Mouse (Mus musculus) CD4-positive naive resting alpha-beta T cell, adult 57 days (primary cell): ENCODE results near the gene Rassf7. TPM values are rescaled to one million over a fixed set of nuclear protein-coding genes. Genes with fewer than 3 reads are reported as not detected.

ENCODE experiments used
- total RNA-seq: library from RNA; stranded (reverse); gene quantifications from one replicate; pipeline ENCODE4 v1.2.4, GENCODE M21; 2023

Rassf7 gene
- total RNA-seq, result 10.2 TPM

GRCm38 (mm10) chr7:141215101-141215879 is at the start of gene Rassf7:
Gene Rassf7 (plus strand): TSS chr7:141215860.

GRCm38 (mm10) chr7:141172116-141173006 is 43.3 kb upstream of the Rassf7 start, which contains the start of gene Rnh1:
Gene Rnh1 (minus strand): TSS chr7:141172857.

GRCm38 (mm10) chr7:141193948-141194347 is 21.7 kb upstream of the Rassf7 start, which contains the start of the genes Hras and Lrrc56:
Gene Hras (minus strand): TSS chr7:141194005.
Gene Lrrc56 (plus strand): TSS chr7:141194157.

GRCm38 (mm10) chr7:141213605-141214235 is 1.9 kb upstream of the Rassf7 start, which contains the start of gene Lmntd2:
Gene Lmntd2 (minus strand): TSS chr7:141214080.

GRCm38 (mm10) chr7:141228279-141229067 is 12.8 kb downstream of the Rassf7 start, which contains the start of gene Phrf1:
Gene Phrf1 (plus strand): TSS chr7:141228784.

GRCm38 (mm10) chr7:141265739-141266561 is 50.3 kb downstream of the Rassf7 start, which contains the start of gene Irf7:
Gene Irf7 (minus strand): TSS chr7:141266481.

Other genes with a start within 250 kb of the Rassf7 start
- 5.5 TPM for gene Ifitm1, start 248.6 kb upstream of the Rassf7 start, total RNA-seq
- gene Ifitm3, start 205.1 kb upstream of the Rassf7 start, total RNA-seq, result 12.2 TPM
- gene Ifitm6, start 197.9 kb upstream of the Rassf7 start, total RNA-seq, result 1.9 TPM
- not detected for gene Gm17387, start 186.7 kb upstream of the Rassf7 start, total RNA-seq
- gene B4galnt4, start 154.8 kb upstream of the Rassf7 start, total RNA-seq, result 1.3 TPM
- 39.7 TPM for gene Pkp3, start 137.6 kb upstream of the Rassf7 start, total RNA-seq
- 76.9 TPM for gene Sigirr, start 115.3 kb upstream of the Rassf7 start, total RNA-seq
- 0.30 TPM for gene Ano9, start 98.1 kb upstream of the Rassf7 start, total RNA-seq
- 12.8 TPM for gene Ptdss2, start 93.5 kb upstream of the Rassf7 start, total RNA-seq
- 43.4 TPM for gene Rnh1, start 43.0 kb upstream of the Rassf7 start, total RNA-seq
- 31.0 TPM for gene Hras, start 21.9 kb upstream of the Rassf7 start, total RNA-seq
- gene Lrrc56, start 21.7 kb upstream of the Rassf7 start, total RNA-seq, result 4.7 TPM
- 3.3 TPM for gene Lmntd2, start 1.8 kb upstream of the Rassf7 start, total RNA-seq
- 165 TPM for gene Phrf1, start 12.9 kb downstream of the Rassf7 start, total RNA-seq
- 47.4 TPM for gene Irf7, start 50.6 kb downstream of the Rassf7 start, total RNA-seq
- gene Cdhr5, start 60.9 kb downstream of the Rassf7 start, total RNA-seq, result not detected
- not detected for gene Sct, start 63.3 kb downstream of the Rassf7 start, total RNA-seq
- not detected for gene Drd4, start 76.1 kb downstream of the Rassf7 start, total RNA-seq
- gene Deaf1, start 111.8 kb downstream of the Rassf7 start, total RNA-seq, result 68.8 TPM
- gene Tmem80, start 111.9 kb downstream of the Rassf7 start, total RNA-seq, result 24.8 TPM
- gene Eps8l2, start 123.0 kb downstream of the Rassf7 start, total RNA-seq, result 0.65 TPM
- gene Taldo1, start 176.3 kb downstream of the Rassf7 start, total RNA-seq, result 98.5 TPM
- gene Gatd1, start 198.3 kb downstream of the Rassf7 start, total RNA-seq, result 37.5 TPM
- gene Cend1, start 213.6 kb downstream of the Rassf7 start, total RNA-seq, result not detected
- 49.9 TPM for gene Slc25a22, start 222.0 kb downstream of the Rassf7 start, total RNA-seq
- gene Pidd1, start 228.2 kb downstream of the Rassf7 start, total RNA-seq, result 2.7 TPM
- 3,316 TPM for gene Rplp2, start 231.5 kb downstream of the Rassf7 start, total RNA-seq
- gene Pnpla2, start 239.3 kb downstream of the Rassf7 start, total RNA-seq, result 61.0 TPM
- gene Cracr2b, start 245.2 kb downstream of the Rassf7 start, total RNA-seq, result 1.7 TPM